Mouse (Mus musculus) left cerebral cortex, adult 18-20 months (tissue): Measurements from ENCODE around the gene Samt4. TPM values are rescaled to one million over a fixed set of nuclear protein-coding genes. Genes with fewer than 3 reads are reported as not detected.
"Not testable (repeated sequence)": the region's sequence is repeated elsewhere in the genome, so short reads cannot be mapped to it uniquely, and the experiment has no call there.

Experiments used
- DNase-seq, 2 experiments: peaks; one replicate each; pipeline ENCODE4 v3.0.0; 2021 to 2022; ENCODE audit warnings: low spot score in 2 of 2, mixed read lengths in 1 of 2
- long read RNA-seq, 2 experiments: library from polyadenylated mRNA; stranded (forward); transcript quantifications; one replicate each; pipeline ENCODE4 v2.0.0; 2021
- total RNA-seq, 2 experiments: library from RNA; stranded (reverse); gene quantifications; 2 replicates each; pipeline ENCODE4 v1.2.3; 2021

Gene Samt4
- not detected for total RNA-seq
- long read RNA-seq, experiment 1, result 0 reads
- long read RNA-seq, experiment 2, result 0 reads

DNA sequence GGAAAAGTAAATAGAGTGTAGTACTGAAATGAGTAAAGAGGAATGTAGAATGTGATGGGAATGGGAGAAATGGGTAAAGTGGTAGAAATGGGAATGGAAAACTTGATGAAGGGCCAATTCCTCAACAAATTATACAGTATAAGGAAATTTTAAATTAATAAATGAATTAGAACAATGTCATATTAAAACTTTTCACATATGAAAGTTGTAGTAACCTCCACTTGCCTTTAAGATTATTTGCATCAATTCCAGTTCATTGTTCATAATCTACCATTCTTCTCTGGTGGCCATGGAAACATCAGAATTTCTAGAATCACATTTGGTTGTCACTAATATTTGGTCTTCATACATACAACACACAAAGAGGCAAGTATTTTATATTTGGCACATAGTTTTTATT is at the start of gene Samt4:
TSS of gene Samt4 (plus strand) at position 301 of the 400 bp plus-strand sequence.
- no peak for DNase-seq

GRCm38 (mm10) chrX:154443696-154444095 is 38.1 kb upstream of the Samt4 start:
- DNase-seq, result not testable (repeated sequence)

- not testable (repeated sequence) for DNase-seq
These were observed 13.4 kb upstream of the Samt4 start for GRCm38 (mm10) chrX:154468386-154468785.

Other genes starting within 250 kb of the Samt4 start
- gene 4930524N10Rik, start 138.6 kb upstream of the Samt4 start, total RNA-seq, result not detected
- not detected for gene Samt2, start 97.4 kb downstream of the Samt4 start, total RNA-seq